Mouse (Mus musculus) cerebellum, adult 9-10 months (tissue): ENCODE measurements at regions not wholly inside any gene's neighbourhood (a gene's known extent, or its start where the extent isn't known, plus 50 kb on each side); places are given as distances from the start of the nearest gene placed in this dataset.

Experiments
- DNase-seq: peaks from one replicate; pipeline ENCODE4 v3.0.0; 2022

DNA sequence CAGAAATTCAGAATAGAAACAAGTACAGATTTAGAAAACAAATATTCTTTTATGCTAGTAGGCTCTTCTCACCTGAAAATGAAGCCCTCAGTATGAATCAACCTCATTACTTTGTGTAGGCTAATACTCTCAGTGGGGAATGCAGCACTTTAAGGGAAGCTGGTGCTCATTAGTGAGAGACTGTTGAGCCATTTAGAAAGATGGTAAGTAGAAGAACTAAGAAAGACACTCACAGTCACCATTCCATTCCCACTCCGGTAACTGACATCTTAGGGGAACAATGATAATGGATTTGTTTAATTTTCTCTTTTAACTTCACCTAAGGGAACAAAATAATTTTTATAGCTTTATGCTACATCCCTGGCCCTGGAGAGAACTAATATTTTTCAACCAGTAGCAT is 648.0 kb upstream of the Nova1 start:
- DNase-seq: no peak

GRCm38 (mm10) chr12:47465924-47466323 is 647.2 kb upstream of the Nova1 start:
- DNase-seq: no peak

DNA sequence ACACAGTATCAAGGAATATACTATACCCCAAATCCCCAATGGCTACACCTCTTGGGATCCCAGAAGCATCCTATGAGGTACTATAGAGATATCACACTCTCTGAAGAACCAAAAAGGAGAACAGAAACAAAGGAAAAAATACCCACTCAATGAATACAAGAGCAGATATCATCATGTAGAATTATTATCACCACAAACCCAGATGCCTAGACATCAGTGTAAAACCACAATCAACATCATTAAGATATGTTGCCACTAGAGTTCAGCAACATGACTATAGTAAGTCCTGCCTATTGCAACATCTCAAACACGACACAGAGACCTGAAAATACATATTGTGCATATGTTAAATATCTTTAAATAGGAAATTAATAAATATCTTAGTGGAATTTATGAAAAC is 612.9 kb upstream of the Nova1 start:
- DNase-seq: no peak

- DNase-seq: no peak
Observed at GRCm38 (mm10) chr12:47412251-47412650, 593.5 kb upstream of the Nova1 start.

GRCm38 (mm10) chr12:47406563-47406962 is 587.8 kb upstream of the Nova1 start:
- no peak for DNase-seq

GRCm38 (mm10) chr12:47406131-47406530 is 587.4 kb upstream of the Nova1 start:
- DNase-seq: no peak

DNA sequence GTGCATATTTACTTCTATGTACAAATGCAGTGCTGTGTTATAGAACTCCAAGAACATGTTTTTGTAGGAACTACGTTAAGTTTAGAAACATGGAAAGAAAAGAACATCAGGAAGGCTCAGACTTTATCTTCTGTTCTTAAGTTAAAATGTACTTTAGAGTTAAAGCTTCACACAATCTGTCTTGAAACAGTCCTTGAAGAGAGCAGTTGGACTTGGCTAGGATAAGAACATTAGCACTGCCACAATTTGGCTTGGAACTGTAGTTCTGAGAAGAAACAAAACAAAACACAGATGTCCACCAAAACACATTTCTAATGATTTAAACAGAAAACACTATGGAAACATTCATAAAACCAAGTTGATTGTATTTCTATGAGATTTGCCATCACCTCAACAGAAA is 564.5 kb upstream of the Nova1 start:
- no peak for DNase-seq

- no peak for DNase-seq
Observed at GRCm38 (mm10) chr12:47353269-47353668, 534.5 kb upstream of the Nova1 start.

DNA sequence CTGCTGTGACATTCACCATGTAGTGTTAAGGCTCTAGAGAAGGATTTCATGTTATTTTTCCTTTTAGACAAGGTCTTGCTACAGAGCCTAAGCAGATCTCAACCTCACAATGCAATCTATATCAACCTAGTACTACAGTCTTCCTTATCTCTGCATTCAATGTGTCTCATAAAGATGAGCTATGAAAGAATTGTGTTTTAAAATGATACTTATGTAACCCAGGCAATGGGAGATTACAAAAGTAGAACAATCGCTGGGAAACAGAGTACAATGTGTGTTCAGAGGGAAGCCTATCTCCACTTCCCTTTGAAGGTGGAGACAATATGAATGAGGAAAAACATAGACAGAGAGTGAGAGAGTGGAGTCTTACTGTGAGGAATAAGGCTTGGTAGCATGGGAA is 532.5 kb upstream of the Nova1 start:
- DNase-seq: no peak

- DNase-seq: peak; percentile 42
Observed at GRCm38 (mm10) chr12:47313413-47313812, 494.7 kb upstream of the Nova1 start.

GRCm38 (mm10) chr12:47275904-47276303 is 457.2 kb upstream of the Nova1 start:
- no peak for DNase-seq

DNA sequence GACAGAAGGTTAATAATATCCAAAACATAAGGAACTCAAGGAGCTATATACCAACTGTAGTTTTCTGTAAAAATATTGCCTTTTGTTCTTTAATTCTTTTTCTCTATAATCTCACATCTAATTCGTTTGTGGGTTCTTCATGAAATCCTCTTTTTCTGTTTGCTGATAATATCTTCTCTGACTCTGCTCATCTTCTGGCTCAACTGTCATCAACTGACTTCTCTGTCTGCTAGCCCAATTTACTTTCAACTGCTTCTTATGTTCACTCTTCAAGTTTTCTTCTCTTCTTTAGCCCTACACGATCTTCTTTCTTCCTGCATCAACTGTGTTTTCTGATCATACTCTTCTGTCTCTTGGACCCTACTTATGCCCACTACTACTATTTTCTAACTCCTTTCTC is 453.6 kb upstream of the Nova1 start:
- DNase-seq: no peak

DNA sequence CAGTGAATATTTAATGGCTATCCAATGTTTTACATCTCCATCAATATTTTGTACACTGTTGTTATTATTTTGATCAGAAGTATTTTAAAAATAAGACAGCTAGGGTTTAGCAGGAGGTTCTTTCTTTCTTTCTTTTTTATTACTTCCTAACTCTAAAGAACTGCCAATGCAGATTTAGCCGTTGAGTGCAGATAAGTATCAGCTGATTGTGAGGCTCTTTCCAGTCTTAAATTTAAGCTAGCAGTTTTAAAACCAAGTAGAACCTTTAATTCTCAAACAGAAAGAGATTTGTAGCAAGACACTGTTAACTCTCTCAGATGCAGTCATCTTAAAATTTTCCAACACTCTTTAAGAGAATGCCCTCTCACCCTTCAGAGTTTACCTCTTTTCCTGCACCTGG is 445.4 kb upstream of the Nova1 start:
- DNase-seq: no peak

- DNase-seq: no peak
Observed at GRCm38 (mm10) chr12:47263408-47263807, 444.7 kb upstream of the Nova1 start.

DNA sequence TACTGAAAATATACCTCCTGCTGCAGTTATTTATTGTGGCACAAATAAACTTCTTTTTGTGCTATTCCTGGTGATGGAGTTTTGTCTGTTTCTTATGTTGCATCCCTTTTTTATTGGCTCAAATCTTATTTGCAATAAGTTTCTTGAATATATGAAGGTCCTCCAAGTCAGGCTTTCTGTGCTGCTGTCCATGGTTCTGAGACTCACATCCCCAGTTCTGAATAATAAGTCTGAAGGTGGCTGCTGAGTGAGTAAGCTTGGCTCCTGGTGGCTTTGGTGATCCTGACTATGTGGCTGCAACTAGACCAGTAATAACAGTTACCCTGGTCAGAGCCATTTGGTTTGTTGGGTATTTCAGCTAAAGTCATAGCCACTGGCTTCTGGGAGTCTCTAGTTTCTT is 433.6 kb upstream of the Nova1 start:
- DNase-seq: no peak

DNA sequence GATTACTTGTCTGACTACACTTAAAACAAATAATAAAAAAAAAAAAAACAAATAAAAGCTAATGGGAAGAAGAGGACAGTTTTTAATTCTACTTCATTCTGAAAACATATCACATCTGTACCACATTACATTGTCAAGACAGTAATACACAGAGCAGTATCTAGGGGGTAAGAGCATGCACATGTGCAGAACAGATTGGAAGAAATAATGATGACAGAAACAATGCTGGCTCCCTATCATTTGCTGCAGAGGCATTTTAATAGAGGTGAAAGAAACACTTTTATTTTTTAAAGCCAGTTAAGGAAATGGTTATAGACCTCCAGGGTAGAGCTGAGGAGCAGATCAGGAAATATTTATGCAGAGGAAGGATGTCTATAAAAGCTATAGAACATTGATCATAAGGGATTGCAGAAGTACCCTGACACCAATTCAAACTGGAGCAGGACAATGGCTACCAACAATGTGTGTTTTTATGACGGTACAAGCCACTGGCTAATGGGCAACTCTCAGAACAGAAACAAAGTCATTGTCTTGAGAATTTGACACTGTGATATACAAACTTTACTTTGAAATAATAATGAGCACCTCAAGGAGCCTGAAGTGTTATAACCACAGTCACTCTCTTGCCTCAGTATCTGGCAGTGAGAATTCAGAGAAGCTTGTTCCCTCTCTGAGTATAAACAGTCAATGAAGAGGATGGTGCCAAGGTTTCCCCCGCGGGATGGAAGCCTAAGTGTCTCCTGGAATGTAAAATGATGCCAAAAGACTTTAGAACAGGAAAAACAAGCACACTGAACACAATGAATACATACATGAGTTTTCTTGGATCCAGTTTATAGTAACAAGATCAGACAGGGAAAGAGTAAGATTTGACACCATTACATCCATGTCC is 425.1 kb upstream of the Nova1 start:
- no peak for DNase-seq

DNA sequence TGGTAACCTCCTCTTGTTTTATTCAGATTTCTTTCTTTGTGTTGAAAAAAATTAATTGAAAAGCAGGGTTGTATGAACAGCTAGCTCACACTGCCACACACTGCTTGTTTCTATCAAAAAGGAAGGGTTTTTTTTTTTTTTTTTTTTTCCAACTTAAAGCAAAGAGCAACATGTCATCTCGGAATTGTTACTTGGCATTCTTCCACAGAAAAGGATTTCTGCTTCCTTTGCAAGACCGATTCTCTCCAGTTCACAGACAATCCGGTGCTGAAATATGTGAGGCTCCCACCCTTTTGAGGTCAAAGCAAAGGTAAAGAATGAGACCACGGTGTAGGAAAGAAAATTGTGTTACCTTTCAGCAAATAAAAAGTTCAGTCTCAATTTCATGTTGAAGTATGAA is 401.3 kb upstream of the Nova1 start:
- DNase-seq: no peak

GRCm38 (mm10) chr12:47219340-47219739 is 400.6 kb upstream of the Nova1 start:
- peak; percentile 33 for DNase-seq

GRCm38 (mm10) chr12:47211417-47212104 is 392.8 kb upstream of the Nova1 start:
- no peak for DNase-seq

DNA sequence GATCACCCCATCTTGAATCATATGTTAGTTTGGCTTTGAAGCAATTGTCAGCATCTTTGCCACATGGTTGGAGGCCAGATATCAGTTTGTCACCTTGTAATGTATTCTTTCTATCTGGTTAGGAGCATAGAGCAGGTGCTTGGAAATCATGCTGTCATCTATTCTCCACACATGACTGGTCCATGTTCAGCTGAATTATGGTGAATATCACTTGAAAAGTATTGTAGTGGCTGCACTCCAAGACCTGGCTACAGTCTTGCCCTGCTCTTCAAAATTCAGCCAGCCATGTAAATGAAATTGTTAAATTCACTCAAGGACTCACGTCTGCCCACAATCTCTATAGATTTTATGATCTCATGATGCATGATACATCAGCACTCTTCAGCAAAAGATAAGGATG is 384.2 kb upstream of the Nova1 start:
- no peak for DNase-seq

DNA sequence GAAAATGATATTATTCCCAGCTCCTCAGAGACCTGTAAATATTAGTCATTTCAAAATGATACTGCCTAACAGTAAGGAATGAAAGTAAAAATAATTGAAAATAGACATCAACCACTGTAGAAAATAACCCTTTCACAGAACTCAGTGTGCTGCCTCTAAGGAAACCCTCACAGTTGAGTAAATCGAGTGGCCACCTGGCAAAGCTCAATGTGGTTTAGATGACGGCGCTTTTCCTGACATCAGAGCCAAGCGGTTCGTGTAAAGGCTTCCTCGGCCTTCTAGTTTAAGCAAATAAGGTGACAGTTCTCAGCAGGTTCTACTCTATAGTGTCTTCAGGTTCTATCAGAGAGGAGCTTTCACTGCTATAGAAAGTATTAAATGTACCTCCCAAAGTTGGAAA is 379.9 kb upstream of the Nova1 start:
- no peak for DNase-seq

DNA sequence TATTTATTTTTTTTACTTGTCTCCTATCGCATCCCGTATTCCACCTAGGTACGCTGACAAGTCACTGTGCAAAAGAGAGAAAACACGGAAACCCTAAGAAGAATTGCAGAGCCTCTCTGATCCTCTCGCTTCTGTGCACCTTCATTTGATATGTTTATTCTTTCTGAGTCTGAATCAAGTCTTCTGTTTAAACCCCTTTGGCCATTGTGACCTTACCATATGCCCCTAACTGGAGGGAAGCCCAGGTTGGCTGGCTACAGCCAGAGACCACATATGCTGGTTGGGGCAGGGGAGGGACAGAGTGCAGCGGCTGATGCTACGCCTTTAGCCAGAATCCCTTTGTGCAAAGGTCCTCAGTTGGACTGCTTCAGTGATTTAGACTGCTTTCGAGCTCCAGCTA is 346.0 kb upstream of the Nova1 start:
- DNase-seq: peak; percentile 90

DNA sequence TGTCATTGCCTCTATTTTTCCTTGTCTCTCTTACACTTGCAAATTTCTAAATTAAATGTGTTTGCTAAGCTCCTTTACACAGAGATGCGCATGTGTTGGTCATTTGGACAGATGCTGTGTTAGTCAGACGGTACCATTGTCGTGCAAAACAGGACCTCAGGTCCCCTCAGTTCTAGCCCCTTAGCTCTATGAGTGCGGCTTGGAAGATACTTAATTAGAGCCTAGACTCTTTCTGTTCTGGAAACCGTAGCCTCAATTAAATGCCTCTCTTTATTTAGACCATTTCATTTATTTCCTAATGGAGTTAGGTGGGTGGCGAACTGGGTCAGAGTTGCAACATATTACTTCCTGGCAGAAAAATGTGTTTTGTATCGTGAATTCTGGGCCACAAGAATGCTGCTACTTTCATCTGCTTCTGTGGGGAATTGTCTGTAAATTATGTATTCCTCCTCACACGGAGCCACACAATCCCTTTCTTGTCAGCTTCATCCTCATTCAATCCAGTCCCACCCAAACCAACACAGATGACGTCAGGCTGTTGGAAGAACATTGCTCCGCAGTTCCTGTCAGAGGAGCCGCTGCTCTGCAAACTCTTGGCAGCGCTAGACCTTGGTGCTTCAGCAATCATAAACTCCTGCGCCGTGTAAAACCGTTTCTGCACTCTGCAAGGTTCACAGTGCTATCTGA is 345.4 kb upstream of the Nova1 start:
- peak; percentile 87 for DNase-seq

DNA sequence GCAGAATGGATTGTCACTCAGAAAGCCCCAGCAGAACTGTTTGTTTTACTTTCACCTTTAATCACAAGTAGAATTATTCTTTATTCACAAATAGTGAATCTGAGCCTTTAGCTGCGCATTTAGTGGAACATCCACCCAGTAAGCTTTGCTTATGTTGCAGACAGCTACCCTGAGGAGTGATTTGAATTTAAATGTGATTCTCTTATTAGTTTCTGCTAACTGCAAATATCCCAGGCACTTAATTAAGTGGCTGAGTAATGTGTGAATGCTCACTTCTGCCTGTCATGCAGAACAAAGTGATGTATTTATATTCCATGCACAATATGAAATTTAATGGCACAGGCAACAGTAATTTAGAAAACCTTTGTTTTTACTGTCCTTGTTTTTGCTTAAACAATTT is 344.4 kb upstream of the Nova1 start:
- no peak for DNase-seq
